Mouse (Mus musculus) right cerebral cortex, postnatal 4 days (tissue): ENCODE measurements around the gene Wwox.
A peak's percentile ranks its signal among the peaks of the same experiment; 100 is the strongest.

Experiments used
- DNase-seq: peaks from one replicate; pipeline ENCODE4 v3.0.0-alpha.2; 2022

Wwox gene

DNA sequence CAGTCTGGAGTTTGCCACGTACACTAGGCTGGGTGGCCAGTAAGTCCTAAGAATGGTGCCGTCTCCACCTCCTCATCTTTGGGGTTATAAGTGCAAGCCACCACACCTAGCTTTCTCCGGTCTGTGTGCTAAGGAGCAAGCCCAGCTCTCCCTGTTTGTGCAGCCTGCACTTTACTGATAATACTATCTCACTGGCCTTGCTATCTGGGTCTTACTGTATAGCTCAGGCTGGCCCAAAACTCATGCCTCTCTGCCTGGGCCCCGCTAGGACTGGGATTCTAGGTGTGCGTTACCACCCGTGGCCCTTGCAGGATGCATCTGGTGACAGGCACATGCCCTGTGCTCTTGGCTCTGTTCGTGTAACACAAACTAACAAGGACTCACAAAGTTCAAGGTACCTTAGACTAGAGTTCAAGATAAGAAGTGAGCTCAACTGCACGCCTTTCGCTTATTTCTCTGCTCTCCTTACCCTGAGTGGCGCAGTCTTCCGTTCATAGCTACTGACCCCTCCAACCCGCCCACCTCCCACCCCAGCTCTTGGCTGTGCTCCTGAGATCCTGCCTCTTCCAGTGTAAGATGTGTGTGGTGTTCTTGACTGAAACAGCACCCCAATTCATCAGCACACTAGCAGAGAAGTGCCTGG is 618.9 kb downstream of the Wwox start:
- no peak for DNase-seq

GRCm38 (mm10) chr8:115063623-115064022 is 624.2 kb downstream of the Wwox start:
- no peak for DNase-seq

DNA sequence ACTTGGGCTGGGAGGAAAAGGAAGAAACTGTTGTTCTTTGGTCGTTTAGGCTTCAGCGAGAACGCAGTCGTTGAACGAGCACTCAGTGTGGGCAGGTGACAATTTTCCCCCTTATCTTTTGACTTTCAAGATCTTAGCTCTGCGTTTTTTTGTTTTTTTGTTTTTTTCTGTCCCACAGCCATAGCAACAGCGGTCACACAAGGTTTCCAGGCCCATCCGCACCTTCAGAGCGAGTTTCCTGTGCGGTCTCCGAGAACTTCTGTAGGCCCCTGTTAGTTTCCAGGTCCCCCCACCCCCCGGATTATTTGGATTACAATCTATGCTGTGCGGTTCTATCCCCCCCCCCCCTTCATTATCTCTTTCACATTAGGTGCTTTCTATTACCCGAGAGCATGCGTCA is 625.2 kb downstream of the Wwox start:
- no peak for DNase-seq

- DNase-seq, result no peak
Measured at GRCm38 (mm10) chr8:115065386-115065785, 625.9 kb downstream of the Wwox start.

DNA sequence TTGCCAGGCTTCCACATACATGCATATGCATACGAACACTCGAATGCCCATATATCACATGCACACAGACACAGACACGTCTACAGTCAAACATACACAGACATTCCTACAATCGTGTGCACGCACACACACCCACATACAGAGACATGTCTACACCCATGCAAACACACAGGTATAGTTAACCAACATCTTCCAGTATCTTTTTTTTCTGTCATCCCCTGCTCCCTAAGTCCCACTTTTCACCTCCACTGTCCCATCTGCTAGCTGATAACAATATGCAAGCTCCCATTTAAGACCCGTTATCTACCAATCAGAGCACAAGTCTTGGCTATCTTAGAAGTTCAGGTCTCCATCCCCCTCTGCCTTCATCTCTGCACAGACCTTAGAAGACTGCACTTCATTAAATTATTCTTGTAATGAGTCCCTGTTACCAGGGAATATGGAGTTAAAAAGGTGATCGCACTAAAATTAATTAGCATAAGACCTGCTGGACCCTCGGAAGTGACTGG is 627.1 kb downstream of the Wwox start:
- no peak for DNase-seq

DNA sequence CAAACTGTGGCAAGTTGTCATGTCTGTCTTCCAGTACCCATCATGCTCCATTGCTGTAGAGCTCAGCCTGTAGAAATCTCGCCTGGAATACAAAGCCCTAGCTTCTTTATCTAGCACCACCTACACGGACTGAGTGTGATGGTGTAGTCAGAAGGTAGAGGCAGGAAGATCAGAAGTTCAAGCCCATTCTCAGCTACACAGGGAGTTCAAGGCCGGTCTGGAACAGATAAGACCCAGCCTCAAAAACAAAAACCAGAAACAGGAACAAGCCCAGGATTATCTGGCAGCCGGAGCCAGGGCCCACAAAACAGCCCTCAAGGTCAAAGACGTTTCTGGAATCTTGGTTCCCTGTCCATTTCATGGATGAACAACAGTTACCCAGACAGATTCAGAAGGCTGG is 629.3 kb downstream of the Wwox start:
- DNase-seq, result no peak

- no peak for DNase-seq
Measured at GRCm38 (mm10) chr8:115070225-115070624, 630.8 kb downstream of the Wwox start.

- no peak for DNase-seq
Measured at GRCm38 (mm10) chr8:115071231-115071630, 631.8 kb downstream of the Wwox start.

- no peak for DNase-seq
Measured at GRCm38 (mm10) chr8:115078296-115078695, 638.8 kb downstream of the Wwox start.

DNA sequence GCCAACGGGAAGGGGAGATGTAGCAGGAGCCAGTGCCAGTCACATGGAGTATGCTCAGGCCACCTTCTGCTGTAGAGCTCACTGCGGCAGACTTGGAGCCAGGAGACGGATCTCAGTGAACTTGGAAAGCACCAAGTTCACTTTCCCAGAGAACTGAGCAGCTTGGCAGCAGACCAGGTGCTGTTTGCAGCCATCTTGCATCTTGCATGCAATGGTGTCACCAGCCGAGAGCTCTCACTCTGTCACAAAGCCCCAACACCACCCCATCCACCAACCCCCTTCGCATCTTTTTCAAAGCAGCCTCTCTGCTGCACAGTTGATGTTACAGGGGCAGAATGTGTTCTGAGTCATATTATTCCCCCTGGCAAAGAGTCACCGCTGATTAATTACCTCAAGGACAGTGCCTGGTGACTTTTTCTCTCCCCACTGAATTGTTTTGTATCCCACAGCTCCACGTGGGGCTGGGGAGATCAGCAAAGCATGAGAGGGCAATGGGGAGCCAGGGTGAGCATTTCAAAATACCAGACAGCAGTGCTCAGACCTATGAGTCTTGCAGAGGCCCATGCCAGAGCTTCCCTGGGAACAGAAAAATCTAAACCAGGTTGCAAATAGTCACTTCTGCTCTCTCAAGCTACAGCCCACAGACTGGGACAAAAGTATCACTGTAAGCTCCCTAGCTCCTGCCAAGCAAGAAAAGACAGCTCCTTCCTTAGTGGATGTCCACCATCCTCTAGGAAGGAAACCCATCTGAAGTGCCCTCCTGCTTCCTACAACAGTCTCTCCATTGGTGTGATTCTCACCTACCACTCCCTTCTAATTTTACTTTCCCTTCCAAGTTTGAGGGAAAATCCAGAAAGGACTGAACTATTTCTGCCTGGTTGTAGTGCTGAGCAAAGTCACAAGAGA is 642.1 kb downstream of the Wwox start:
- DNase-seq, result peak; percentile 25

- no peak for DNase-seq
Measured at GRCm38 (mm10) chr8:115088162-115088561, 648.7 kb downstream of the Wwox start.

- no peak for DNase-seq
Measured at GRCm38 (mm10) chr8:115089744-115090143, 650.3 kb downstream of the Wwox start.

GRCm38 (mm10) chr8:115090202-115090601 is 650.7 kb downstream of the Wwox start:
- no peak for DNase-seq

- DNase-seq, result no peak
Measured at GRCm38 (mm10) chr8:115095548-115095947, 656.1 kb downstream of the Wwox start.

GRCm38 (mm10) chr8:115097988-115098562 is 658.6 kb downstream of the Wwox start:
- DNase-seq, result no peak

- no peak for DNase-seq
Measured at GRCm38 (mm10) chr8:115109309-115109708, 669.9 kb downstream of the Wwox start.

- DNase-seq, result no peak
Measured at GRCm38 (mm10) chr8:115110423-115110822, 671.0 kb downstream of the Wwox start.

DNA sequence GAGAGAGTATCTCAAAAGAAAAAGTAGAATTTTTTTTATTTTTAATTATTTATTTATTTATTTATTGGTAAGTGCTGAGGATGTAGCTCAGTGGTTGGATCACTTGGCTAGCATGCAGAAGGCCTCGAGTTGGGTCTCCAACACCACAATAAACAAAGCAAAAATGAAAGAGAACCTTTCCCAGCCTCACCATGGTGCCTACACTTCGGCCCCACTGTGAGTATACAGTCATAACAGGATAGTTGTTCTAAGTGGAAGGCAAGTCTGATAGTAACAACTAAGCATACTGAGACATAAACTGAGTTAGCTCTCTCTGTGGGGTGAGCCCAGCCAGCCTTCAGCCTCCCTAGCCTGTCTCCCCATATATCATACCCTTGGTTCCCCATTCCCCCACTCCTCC is 672.6 kb downstream of the Wwox start:
- no peak for DNase-seq

GRCm38 (mm10) chr8:115114498-115114897 is 675.0 kb downstream of the Wwox start:
- DNase-seq, result no peak

DNA sequence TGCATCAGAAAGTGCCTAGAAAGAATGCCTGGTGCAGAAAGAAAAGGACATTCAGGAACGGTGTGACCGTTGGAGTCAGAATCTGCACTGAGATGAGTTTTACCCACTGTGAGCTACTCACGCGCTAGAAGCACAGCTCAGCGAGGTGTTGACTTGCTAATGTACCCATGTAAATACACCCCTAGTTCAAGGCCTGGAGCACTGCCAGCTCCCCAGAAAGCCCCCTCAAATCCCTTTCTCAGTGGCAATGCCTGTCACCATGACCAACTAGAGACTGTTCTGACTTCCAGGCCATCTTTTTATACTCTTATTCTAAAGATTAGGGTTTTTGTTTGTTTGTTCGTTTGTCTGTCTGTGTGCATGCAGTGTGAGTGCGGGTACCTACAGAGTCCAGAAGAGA is 686.6 kb downstream of the Wwox start:
- DNase-seq, result no peak

DNA sequence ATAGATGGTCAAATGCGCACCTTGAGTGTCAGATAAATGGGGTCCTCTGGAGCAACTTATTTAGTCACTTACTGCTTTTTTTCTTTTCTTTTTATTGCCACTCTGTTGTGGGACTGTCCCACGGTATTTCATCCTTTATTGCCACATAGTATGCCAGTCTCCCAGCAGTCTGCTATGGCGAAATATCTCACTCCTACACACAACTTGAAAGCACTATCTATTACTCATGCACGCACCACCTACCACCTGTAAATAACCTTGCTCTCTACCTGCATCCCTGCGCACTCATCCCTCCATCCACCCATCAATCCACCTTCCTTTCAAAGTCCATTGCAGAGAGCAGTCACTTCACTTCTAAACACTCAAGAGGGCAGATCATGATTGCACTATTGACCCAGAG is 687.2 kb downstream of the Wwox start:
- DNase-seq, result no peak

- no peak for DNase-seq
Measured at GRCm38 (mm10) chr8:115129307-115129706, 689.9 kb downstream of the Wwox start.

DNA sequence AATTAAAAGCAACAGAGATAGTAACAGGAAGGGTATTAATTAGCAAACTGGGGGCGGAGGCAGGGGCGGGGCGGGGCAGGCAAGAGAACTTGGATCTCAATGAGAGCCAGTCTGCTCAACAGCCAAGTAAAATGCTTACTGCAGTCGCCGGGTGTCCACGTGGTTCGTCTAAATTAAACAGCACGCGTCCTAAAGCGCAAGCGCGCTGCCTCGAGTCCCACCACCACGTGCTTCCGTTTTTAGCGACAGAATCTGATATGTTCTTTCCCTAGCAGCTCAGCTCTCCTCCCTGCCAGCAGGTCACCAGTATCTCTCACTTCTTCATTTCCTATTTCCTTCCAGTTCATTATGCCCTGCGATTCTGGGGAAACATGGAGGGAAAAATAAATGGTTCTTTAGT is 693.7 kb downstream of the Wwox start:
- DNase-seq, result no peak

- no peak for DNase-seq
Measured at GRCm38 (mm10) chr8:115133711-115134218, 694.3 kb downstream of the Wwox start.
